ENCODE assay signal across 8 mouse cellular contexts in genomic region chr11:93884068-93884467, GRCm38 (mm10). TPM values are rescaled to one million over a fixed set of nuclear protein-coding genes. Genes with fewer than 3 reads are reported as not detected.
DNase-seq lines count a peak whose midpoint lies in the region; ATAC-seq and TF ChIP-seq lines count a peak whose summit lies in the region.

No protein-coding gene starts in this region.

- DNase-seq in left cerebral cortex, adult 2 months (ENCODE audit: extremely low spot score in 1 of 2, low spot score in 2 of 2), result no peak
- DNase-seq in left cerebral cortex, postnatal 4 days, result no peak
- no peak for DNase-seq in gastrocnemius, postnatal 25 days
- DNase-seq in layer of hippocampus, postnatal 25 days (ENCODE audit: extremely low spot score in 1 of 2, low spot score in 1 of 2), result no peak

- peaks cover 27% of the 10 kb centered on the region for H3K4me1 ChIP-seq in embryonic facial prominence, embryonic 13.5 days
- H3K4me1 ChIP-seq in intestine, postnatal 0 days (replicated peaks; ENCODE audit: control insufficient read depth, insufficient read depth, low read length), result no peaks in the 10 kb centered on the region; the same call in 1 of the 2 replicates
- H3K4me1 ChIP-seq in neural tube, embryonic 14.5 days (ENCODE audit: control insufficient read depth, insufficient read depth, low read length), result peaks cover 25% of the 10 kb centered on the region

- 88% methylated on average over 4 of the region's 4 CpGs for WGBS in embryonic facial prominence, embryonic 13.5 days
- 82% methylated on average over 4 of the region's 4 CpGs for WGBS in intestine, postnatal 0 days
- 84% methylated on average over 4 of the region's 4 CpGs for WGBS in neural tube, embryonic 14.5 days

- peaks cover 23% of the 10 kb centered on the region for H3K36me3 ChIP-seq in embryonic facial prominence, embryonic 13.5 days
- peaks cover 5% of the 10 kb centered on the region; the same call in 1 of the 2 replicates for H3K36me3 ChIP-seq in intestine, postnatal 0 days (ENCODE audit: control insufficient read depth, insufficient read depth)
- peaks cover 17% of the 10 kb centered on the region for H3K36me3 ChIP-seq in neural tube, embryonic 14.5 days (ENCODE audit: control insufficient read depth, insufficient read depth, low read length)

- ATAC-seq in embryonic facial prominence, embryonic 13.5 days (ENCODE audit: insufficient number of reproducible peaks, insufficient read depth, low FRiP score, low TSS enrichment, low read depth), result no peak
- no peak for ATAC-seq in intestine, postnatal 0 days
- no peak for ATAC-seq in neural tube, embryonic 14.5 days (ENCODE audit: low read depth)
- no peak for ATAC-seq in monocyte, adult 5-6 weeks (replicated peaks; ENCODE audit: insufficient number of reproducible peaks, low FRiP score, low TSS enrichment, poor library complexity, severe bottlenecking)

- peak overlapping the region; percentile 98 for H3K9ac ChIP-seq in embryonic facial prominence, embryonic 13.5 days
- no peak overlapping the region for H3K9ac ChIP-seq in intestine, postnatal 0 days (ENCODE audit: low read depth, low read length)
- H3K9ac ChIP-seq in neural tube, embryonic 14.5 days (replicated peaks; ENCODE audit: low read depth, low read length), result peak overlapping the region; percentile 74; the same call in 1 of the 2 replicates

- intact Hi-C loops in left cerebral cortex, adult 2 months (cut with DNase I), result loop anchor here (10.0 kb wide), 1 partner anchor 331 kb away; the partner anchor contains the start of gene Tob1
- intact Hi-C loops in left cerebral cortex, postnatal 4 days (cut with DNase I), result no loop called here

- H3K4me3 ChIP-seq in left cerebral cortex, adult 2 months, result peak overlapping the region; percentile 93
- H3K4me3 ChIP-seq in embryonic facial prominence, embryonic 13.5 days, result peak overlapping the region; percentile 99
- H3K4me3 ChIP-seq in intestine, postnatal 0 days (ENCODE audit: low read depth, low read length), result peak overlapping the region; percentile 99; the same call in 1 of the 2 replicates
- H3K4me3 ChIP-seq in neural tube, embryonic 14.5 days (ENCODE audit: low read depth, low read length), result peak overlapping the region; percentile 71

- no peak overlapping the region for H3K27ac ChIP-seq in left cerebral cortex, adult 2 months
- H3K27ac ChIP-seq in embryonic facial prominence, embryonic 13.5 days, result no peak overlapping the region
- H3K27ac ChIP-seq in intestine, postnatal 0 days (ENCODE audit: low read depth, low read length), result no peak overlapping the region
- H3K27ac ChIP-seq in neural tube, embryonic 14.5 days (ENCODE audit: low read depth, low read length), result no peak overlapping the region

- H3K4me2 ChIP-seq in embryonic facial prominence, embryonic 13.5 days, result peak overlapping the region; percentile 76
- H3K4me2 ChIP-seq in intestine, postnatal 0 days (replicated peaks; ENCODE audit: low read depth), result peak overlapping the region; percentile 81
- H3K4me2 ChIP-seq in neural tube, embryonic 14.5 days (ENCODE audit: low read depth, low read length), result peak overlapping the region; percentile 69

- no peaks in the 10 kb centered on the region for H3K9me3 ChIP-seq in embryonic facial prominence, embryonic 13.5 days
- no peaks in the 10 kb centered on the region for H3K9me3 ChIP-seq in intestine, postnatal 0 days (ENCODE audit: control insufficient read depth)
- no peaks in the 10 kb centered on the region for H3K9me3 ChIP-seq in neural tube, embryonic 14.5 days (ENCODE audit: control insufficient read depth, low read length)

- no peak for TF ChIP-seq CTCF in left cerebral cortex, adult 2 months (IDR thresholded peaks at IDR 0.05)
- no peak for TF ChIP-seq CTCF in intestine, postnatal 0 days (IDR thresholded peaks at IDR 0.05; ENCODE audit: low read depth)

- no peaks in the 10 kb centered on the region for H3K27me3 ChIP-seq in embryonic facial prominence, embryonic 13.5 days
- no peaks in the 10 kb centered on the region for H3K27me3 ChIP-seq in intestine, postnatal 0 days (replicated peaks; ENCODE audit: control insufficient read depth, insufficient read depth, low read length)
- no peaks in the 10 kb centered on the region for H3K27me3 ChIP-seq in neural tube, embryonic 14.5 days (ENCODE audit: control insufficient read depth, insufficient read depth, low read length)

RNA-seq across cellular contexts. Expression of gene Utp18, which starts 1.5 kb away (rescaled TPM):
- 10 to 100 TPM; 23.7 to 24.8 TPM for total RNA-seq in left cerebral cortex, adult 2 months (2021)
- 10 to 100 TPM; 32.2 to 32.9 TPM for total RNA-seq in left cerebral cortex, postnatal 4 days (2021)
- 29.4 and 32.2 TPM in 2 replicates for polyA plus RNA-seq in embryonic facial prominence, embryonic 13.5 days (2015; fragmentation: Nextera tagmentation; extraction: Ambion mirVana)
- polyA plus RNA-seq in intestine, postnatal 0 days (2015; fragmentation: Nextera tagmentation; extraction: Ambion mirVana), result 16.6 and 17.0 TPM in 2 replicates
- 33.1 and 34.5 TPM in 2 replicates for polyA plus RNA-seq in neural tube, embryonic 14.5 days (2014; fragmentation: Nextera tagmentation; extraction: Ambion mirVana)
- 1 to 10 TPM; 8.2 to 8.7 TPM for total RNA-seq in gastrocnemius, postnatal 25 days (2021)
- 30.5 to 33.4 TPM (median 31.9 TPM) in 3 replicates for total RNA-seq in monocyte, adult 5-6 weeks (2017)
- total RNA-seq in layer of hippocampus, postnatal 25 days (2021), result 10 to 100 TPM; 24.8 to 25.1 TPM

RNA-seq across cellular contexts. Expression of gene Mbtd1, which starts 1.6 kb away (rescaled TPM):
- total RNA-seq in left cerebral cortex, adult 2 months (2021), result 10 to 100 TPM; 33.8 to 39.4 TPM
- total RNA-seq in left cerebral cortex, postnatal 4 days (2021), result 10 to 100 TPM; 45.4 to 55.8 TPM
- 40.6 and 45.6 TPM in 2 replicates for polyA plus RNA-seq in embryonic facial prominence, embryonic 13.5 days (2015; fragmentation: Nextera tagmentation; extraction: Ambion mirVana)
- 9.4 and 10.5 TPM in 2 replicates for polyA plus RNA-seq in intestine, postnatal 0 days (2015; fragmentation: Nextera tagmentation; extraction: Ambion mirVana)
- polyA plus RNA-seq in neural tube, embryonic 14.5 days (2014; fragmentation: Nextera tagmentation; extraction: Ambion mirVana), result 24.6 and 25.0 TPM in 2 replicates
- total RNA-seq in gastrocnemius, postnatal 25 days (2021), result 10 to 100 TPM in 1 of 2 experiments, 1 to 10 TPM in 1; 9.0 to 10.4 TPM
- 44.9 to 55.3 TPM (median 51.9 TPM) in 3 replicates for total RNA-seq in monocyte, adult 5-6 weeks (2017)
- total RNA-seq in layer of hippocampus, postnatal 25 days (2021), result 10 to 100 TPM; 25.5 to 35.7 TPM
